Mouse (Mus musculus) urinary bladder, adult 2 months (tissue): ENCODE data around the gene Gm21149. TPM values are rescaled to one million over a fixed set of nuclear protein-coding genes. Genes with fewer than 3 reads are reported as not detected.
"Not testable (repeated sequence)": the region's sequence is repeated elsewhere in the genome, so short reads cannot be mapped to it uniquely, and the experiment has no call there.

Source experiments
- DNase-seq: peaks from one replicate; pipeline ENCODE4 v3.0.0; 2022; ENCODE audit warnings: low spot score
- polyA plus RNA-seq: library from polyadenylated mRNA; depleted of rRNA; stranded (reverse); fragments of >200 nt; gene quantifications from 2 replicates; pipeline ENCODE4 v1.2.3, GENCODE M21; 2012; rRNA removed

Gm21149 gene
- polyA plus RNA-seq, 1 experiment = 0.14 TPM

- DNase-seq = not testable (repeated sequence)
Observed at GRCm38 (mm10) chr5:15461613-15462012, 14.7 kb downstream of the Gm21149 start.

- not testable (repeated sequence) for DNase-seq
Observed at GRCm38 (mm10) chr5:15457865-15458571, 18.3 kb downstream of the Gm21149 start.

Other genes with a start within 250 kb of the Gm21149 start
- not detected in 2 replicates for gene Gm21190, start 52.7 kb upstream of the Gm21149 start, polyA plus RNA-seq
- gene Gm21083, start 100.8 kb upstream of the Gm21149 start, polyA plus RNA-seq = 0.18 TPM in 1 of 2 replicates, not detected in the other
- not detected in 2 replicates for gene Speer4d, start 142.5 kb upstream of the Gm21149 start, polyA plus RNA-seq
- not detected in 2 replicates for gene 4930572O03Rik, start 180.5 kb upstream of the Gm21149 start, polyA plus RNA-seq
- gene Speer4c, start 237.7 kb upstream of the Gm21149 start, polyA plus RNA-seq = not detected in 2 replicates